Mouse (Mus musculus) c-Kit-negative CD71-positive TER-119-positive erythroid progenitor cells, embryonic 14.5 days (primary cell): ENCODE results near the gene Poldip2.
A peak's percentile ranks its signal among the peaks of the same experiment; 100 is the strongest.
"Not testable (repeated sequence)": the region's sequence is repeated elsewhere in the genome, so short reads cannot be mapped to it uniquely, and the experiment has no call there.

ENCODE experiments used
- DNase-seq: peaks from one replicate; pipeline ENCODE4 v3.0.0-alpha.2; 2013; ENCODE audit warnings: low read depth, low spot score

The Poldip2 gene

DNA sequence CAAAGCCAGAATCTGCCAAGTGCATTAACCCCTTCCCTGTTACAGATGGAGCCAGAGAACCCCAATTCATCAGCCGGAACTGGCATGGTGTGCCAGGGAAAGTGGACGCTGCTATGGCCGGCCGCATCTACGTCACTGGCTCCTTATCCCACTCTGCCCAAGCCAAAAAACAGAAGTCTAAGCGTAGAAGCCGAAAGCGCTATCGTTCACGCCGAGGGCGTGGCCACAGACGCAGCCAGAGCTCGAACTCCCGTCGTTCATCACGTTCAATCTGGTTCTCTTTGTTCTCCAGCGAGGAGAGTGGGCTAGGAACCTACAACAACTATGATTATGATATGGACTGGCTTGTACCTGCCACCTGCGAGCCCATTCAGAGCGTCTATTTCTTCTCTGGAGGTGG is 10.5 kb upstream of the Poldip2 start:
- DNase-seq: no peak

DNA sequence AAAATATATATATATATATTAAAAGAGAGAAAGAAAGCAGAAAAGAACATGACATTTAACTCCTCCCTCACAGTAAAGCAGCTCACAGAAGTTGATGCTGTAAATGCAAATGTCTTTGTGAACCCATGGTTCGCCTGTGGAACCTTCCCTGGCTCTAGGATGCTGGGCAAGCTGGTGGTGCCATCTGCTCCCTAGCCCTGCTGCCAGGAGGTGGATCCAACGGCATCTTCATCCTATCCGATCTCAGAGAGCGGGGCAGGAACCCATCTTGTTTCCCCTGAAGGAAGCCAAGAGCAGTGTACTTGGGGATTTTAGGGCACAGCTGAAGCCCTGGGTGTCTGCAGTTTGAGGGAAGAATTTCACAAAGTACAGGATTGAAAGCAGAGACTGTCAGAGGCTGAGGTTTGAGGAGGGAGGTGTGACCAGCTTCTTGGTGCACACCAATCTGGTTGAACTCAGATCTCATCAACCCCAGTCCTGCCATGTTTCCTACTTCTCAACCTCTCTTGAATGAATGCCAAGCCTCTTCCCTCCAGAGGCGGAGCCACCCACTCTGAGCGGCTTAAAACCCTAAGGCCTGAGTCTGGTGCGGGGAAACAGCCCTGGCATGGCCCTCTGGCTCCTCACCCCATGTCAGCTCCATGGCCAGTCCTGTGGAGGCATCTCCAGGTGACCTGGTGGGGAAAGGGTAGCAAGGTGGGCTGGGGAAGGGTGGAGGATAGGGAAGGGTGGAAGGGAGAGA is 8.9 kb upstream of the Poldip2 start, which contains the start of gene Sebox:
Gene Sebox, plus strand, starts transcription at position 539 of the 742 bp plus-strand sequence.
- no peak for DNase-seq

- DNase-seq: no peak
Measured at GRCm38 (mm10) chr11:78505430-78505829, 6.6 kb upstream of the Poldip2 start.

- DNase-seq: no peak
Measured at GRCm38 (mm10) chr11:78509148-78509547, 2.8 kb upstream of the Poldip2 start.

- no peak for DNase-seq
Measured at GRCm38 (mm10) chr11:78513106-78513790, 1.3 kb downstream of the Poldip2 start.

- DNase-seq: no peak
Measured at GRCm38 (mm10) chr11:78515549-78516325, 3.7 kb downstream of the Poldip2 start.

DNA sequence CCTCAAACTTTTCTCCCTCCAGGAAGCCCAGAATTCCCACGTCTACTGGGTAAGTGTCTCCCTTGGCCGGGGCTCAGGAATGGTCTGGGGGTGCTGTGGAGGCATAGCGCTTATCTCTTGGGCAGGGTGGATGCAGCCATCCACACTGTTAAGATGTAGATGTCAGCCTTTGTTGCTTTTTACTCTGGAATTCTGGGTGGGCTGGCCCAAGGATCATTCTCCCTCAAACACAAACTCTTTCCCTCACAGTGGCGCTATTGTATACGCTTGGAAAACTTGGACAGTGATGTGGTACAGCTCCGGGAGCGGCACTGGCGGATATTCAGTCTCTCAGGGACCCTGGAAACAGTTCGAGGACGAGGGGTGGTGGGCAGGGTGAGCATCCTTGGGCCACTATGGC is 6.9 kb downstream of the Poldip2 start:
- no peak for DNase-seq

- no peak for DNase-seq
Measured at GRCm38 (mm10) chr11:78521880-78522279, 9.9 kb downstream of the Poldip2 start.

- no peak for DNase-seq
Measured at GRCm38 (mm10) chr11:78522481-78522997, 10.5 kb downstream of the Poldip2 start.

GRCm38 (mm10) chr11:78523241-78523955 is 11.4 kb downstream of the Poldip2 start:
- no peak for DNase-seq

- DNase-seq: no peak
Measured at GRCm38 (mm10) chr11:78524838-78525237, 12.8 kb downstream of the Poldip2 start.

DNA sequence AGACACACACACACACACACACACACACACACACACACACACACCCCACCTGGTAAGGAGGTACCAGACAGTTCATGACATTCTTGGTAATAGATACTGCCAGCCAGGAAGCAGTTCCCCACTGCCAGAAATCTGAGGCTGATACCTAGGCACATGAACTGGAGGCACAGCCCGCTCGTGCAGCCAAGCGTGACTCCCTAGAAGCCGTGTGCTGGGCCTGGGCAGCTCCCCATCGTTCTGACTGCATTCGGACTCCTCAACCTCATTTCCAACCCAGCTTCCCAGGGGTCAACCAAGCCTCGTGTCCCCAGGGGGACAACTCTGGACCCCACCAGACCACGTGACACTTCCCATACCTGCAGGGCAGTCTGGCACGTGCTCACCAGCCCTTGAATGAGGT is 16.7 kb downstream of the Poldip2 start:
- no peak for DNase-seq

DNA sequence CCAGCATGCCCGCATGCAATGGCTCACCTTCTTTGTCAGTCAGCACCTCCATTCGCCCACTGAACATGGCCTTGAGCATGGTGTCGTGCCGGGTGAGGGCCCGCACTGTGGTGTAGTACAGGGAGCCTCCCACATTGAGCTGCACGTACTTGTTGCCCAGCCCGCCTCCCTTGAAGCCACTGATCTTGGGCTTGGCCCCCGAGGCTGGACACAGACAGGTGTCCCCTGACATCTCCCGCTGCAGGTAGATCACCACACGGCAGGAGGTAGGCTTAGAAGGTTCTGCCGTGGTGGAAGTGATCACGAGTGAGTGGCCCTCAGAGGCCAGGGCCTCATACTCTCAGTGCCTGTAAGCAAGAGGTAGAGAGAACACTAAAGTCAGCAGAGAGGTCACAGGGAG is 18.0 kb downstream of the Poldip2 start:
- no peak for DNase-seq

GRCm38 (mm10) chr11:78531046-78531445 is 19.1 kb downstream of the Poldip2 start:
- DNase-seq: no peak

GRCm38 (mm10) chr11:78531515-78531914 is 19.5 kb downstream of the Poldip2 start:
- DNase-seq: not testable (repeated sequence)

DNA sequence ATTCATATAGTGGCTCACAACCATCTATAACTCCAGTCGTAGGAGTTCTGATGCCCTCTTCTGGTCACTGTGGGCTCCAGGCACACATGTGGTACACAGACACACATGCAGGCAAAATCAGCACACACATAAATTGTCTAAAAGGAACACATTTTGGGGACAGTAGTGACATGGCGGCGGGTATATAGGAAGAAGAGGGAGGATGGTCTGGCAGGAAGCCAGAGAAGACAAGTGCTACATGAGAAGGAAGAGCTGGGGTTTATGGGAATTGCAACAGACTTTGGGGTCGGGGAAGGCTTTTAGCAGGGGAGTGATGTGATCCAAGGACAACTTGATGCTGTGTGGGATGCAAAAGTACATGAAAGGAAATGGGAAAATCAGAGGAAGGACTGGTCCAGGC is 22.5 kb downstream of the Poldip2 start:
- DNase-seq: no peak

GRCm38 (mm10) chr11:78535376-78536079 is 23.5 kb downstream of the Poldip2 start:
- DNase-seq: peak; percentile 20

GRCm38 (mm10) chr11:78536080-78536689 is 24.2 kb downstream of the Poldip2 start, which contains the start of the genes Tnfaip1 and Ift20:
Tnfaip1 (minus strand) TSS chr11:78536332.
Ift20 (plus strand) TSS chr11:78536361.
- DNase-seq: peak; percentile 98

DNA sequence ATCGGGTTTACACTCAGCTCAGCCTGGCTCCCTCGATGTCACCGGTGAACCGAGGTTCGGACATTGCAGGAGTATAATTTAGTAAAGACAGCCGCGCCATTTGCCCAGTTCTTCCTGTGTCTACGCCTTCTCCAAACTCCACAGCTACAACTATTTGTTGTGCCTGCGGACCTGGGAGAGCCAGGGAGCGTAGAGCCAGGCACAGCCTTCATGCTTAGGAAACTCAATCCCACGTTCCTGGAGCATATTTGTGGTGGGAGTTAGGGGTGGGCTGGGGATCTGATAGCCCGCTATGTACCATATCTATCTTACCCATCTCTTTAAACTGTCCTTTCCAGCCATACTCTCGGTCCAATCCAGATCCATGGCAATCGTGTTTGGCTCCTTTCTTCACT is 24.7 kb downstream of the Poldip2 start:
- no peak for DNase-seq

DNA sequence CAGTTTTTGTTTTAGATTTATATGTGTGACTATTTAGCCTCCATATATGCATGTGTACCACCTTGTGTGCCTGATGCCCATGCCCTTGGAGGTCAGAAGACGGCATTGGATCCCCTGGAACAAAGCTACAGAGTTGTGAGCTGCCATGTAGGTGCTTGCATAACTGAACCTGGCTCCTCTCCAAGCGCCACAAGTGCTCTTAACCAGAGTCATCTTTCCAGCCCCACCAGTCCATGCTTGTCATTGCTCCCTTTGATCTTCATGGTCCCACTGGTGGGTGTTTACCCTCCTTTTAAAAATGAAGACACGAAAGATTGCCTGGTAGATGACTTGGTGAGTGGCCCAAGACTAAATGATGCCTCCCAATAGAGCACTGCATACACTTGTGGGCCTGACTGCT is 28.4 kb downstream of the Poldip2 start:
- DNase-seq: no peak
